Mouse (Mus musculus): ENCODE data around the gene Kcnq1.

DNA sequence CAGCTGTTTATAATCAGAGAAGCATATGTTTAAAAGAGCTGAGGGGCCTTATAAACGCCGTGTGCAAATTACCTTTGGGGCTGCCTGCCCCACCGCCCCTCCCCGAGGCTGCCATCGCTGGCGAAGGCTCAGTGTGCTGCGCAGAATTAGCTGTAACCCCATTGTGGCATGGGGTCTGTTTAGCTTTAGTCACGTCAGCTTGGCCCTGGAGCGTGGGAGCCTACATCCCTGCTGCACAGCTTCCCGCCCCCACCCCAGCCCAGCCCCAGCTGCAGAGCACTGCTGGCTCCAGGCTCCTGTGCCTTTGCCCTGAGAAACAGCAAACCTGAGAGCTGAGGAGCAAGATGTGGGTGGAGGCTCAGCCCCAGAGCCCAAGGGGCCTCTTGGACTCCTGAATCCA lies 199.6 kb downstream of the Kcnq1 start:
- TF ChIP-seq GATA1 (IDR thresholded peaks at IDR 0.05; ENCODE audit: borderline replicate concordance, low read length), result no peak
- TF ChIP-seq FLI1 (IDR thresholded peaks at IDR 0.05; ENCODE audit: low read length), result no peak
